Mouse (Mus musculus): ENCODE data around the gene Nfe2l2. TPM values are rescaled to one million over a fixed set of nuclear protein-coding genes. Genes with fewer than 3 reads are reported as not detected.

Gene Nfe2l2
- polyA plus RNA-seq, 1 experiment from 2014 or later = 73.9 TPM

GRCm38 (mm10) chr2:75713083-75713482 is 8.6 kb upstream of the Nfe2l2 start:
- Histone ChIP-seq H3K4me3 (ENCODE audit: low read depth, low read length) (no peak overlapping the region), H3K9me3 (ENCODE audit: low read depth, low read length) (no peaks in the 10 kb centered on the region; the same call in 1 of the 2 replicates), H3K27me3 (ENCODE audit: insufficient read depth, low read length) (no peaks in the 10 kb centered on the region), H3K27ac (ENCODE audit: low read depth) (no peak overlapping the region), H3K36me3 (ENCODE audit: insufficient read depth) (no peaks in the 10 kb centered on the region), H3K9ac (no peak overlapping the region), H3K4me2 (no peak overlapping the region), H3K4me1 (ENCODE audit: insufficient read depth) (0 out of 2 replicates have a peak, but pooled peaks cover 7% of the 10 kb centered on the region)
- 86% methylated on average over 3 of the region's 3 CpGs for WGBS
- ATAC-seq (ENCODE audit: insufficient read depth) (no peak), DNase-seq (no peak)
- no peak; the same call in 1 of the 2 replicates for TF ChIP-seq CTCF (IDR thresholded peaks at IDR 0.05; ENCODE audit: low read depth)

- ATAC-seq (ENCODE audit: insufficient read depth) (no peak), DNase-seq (no peak)
- 15% methylated on average over 1 of the region's 1 CpGs for WGBS
- Histone ChIP-seq H3K4me2 (no peak overlapping the region), H3K27ac (ENCODE audit: low read depth) (no peak overlapping the region), H3K9me3 (ENCODE audit: low read depth, low read length) (no peaks in the 10 kb centered on the region; the same call in 1 of the 2 replicates), H3K9ac (no peak overlapping the region), H3K36me3 (ENCODE audit: insufficient read depth) (no peaks in the 10 kb centered on the region), H3K4me1 (ENCODE audit: insufficient read depth) (peaks cover 2% of the 10 kb centered on the region; the same call in 1 of the 2 replicates), H3K27me3 (ENCODE audit: insufficient read depth, low read length) (no peaks in the 10 kb centered on the region), H3K4me3 (ENCODE audit: low read depth, low read length) (no peak overlapping the region)
- no peak for TF ChIP-seq CTCF (IDR thresholded peaks at IDR 0.05; ENCODE audit: low read depth)
Observed at GRCm38 (mm10) chr2:75707420-75707819, 3.0 kb upstream of the Nfe2l2 start.

GRCm38 (mm10) chr2:75706435-75706834 is 2.0 kb upstream of the Nfe2l2 start:
- DNase-seq (no peak), ATAC-seq (ENCODE audit: insufficient read depth) (no peak)
- no peak overlapping the region for H3K4me3 ChIP-seq (ENCODE audit: low read depth, low read length)
- H3K36me3 ChIP-seq (ENCODE audit: insufficient read depth) = no peaks in the 10 kb centered on the region
- no peak for TF ChIP-seq CTCF (IDR thresholded peaks at IDR 0.05; ENCODE audit: low read depth)
- no peaks in the 10 kb centered on the region; the same call in 1 of the 2 replicates for H3K9me3 ChIP-seq (ENCODE audit: low read depth, low read length)
- no peaks in the 10 kb centered on the region for H3K27me3 ChIP-seq (ENCODE audit: insufficient read depth, low read length)
- peak overlapping the region; percentile 21; the same call in 1 of the 2 replicates for H3K27ac ChIP-seq (ENCODE audit: low read depth)
- H3K9ac ChIP-seq = no peak overlapping the region
- WGBS = 54% methylated on average over 5 of the region's 5 CpGs
- peak overlapping the region; percentile 8; the same call in 1 of the 2 replicates for H3K4me2 ChIP-seq
- H3K4me1 ChIP-seq (ENCODE audit: insufficient read depth) = peaks cover 8% of the 10 kb centered on the region

GRCm38 (mm10) chr2:75705162-75705752 is 816 bp upstream of the Nfe2l2 start:
- Histone ChIP-seq H3K27ac (ENCODE audit: low read depth) (peak overlapping the region; percentile 99), H3K4me2 (peak overlapping the region; percentile 84), H3K4me3 (ENCODE audit: low read depth, low read length) (peak overlapping the region; percentile 83), H3K9me3 (ENCODE audit: low read depth, low read length) (no peaks in the 10 kb centered on the region; the same call in 1 of the 2 replicates), H3K4me1 (ENCODE audit: insufficient read depth) (peaks cover 14% of the 10 kb centered on the region), H3K36me3 (ENCODE audit: insufficient read depth) (no peaks in the 10 kb centered on the region), H3K9ac (peak overlapping the region; percentile 89), H3K27me3 (ENCODE audit: insufficient read depth, low read length) (no peaks in the 10 kb centered on the region)
- peak; percentile 18; the same call in 1 of the 2 replicates for TF ChIP-seq CTCF (IDR thresholded peaks at IDR 0.05; ENCODE audit: low read depth)
- DNase-seq (peak; percentile 70), ATAC-seq (ENCODE audit: insufficient read depth) (no peak; the same call in 1 of the 2 replicates)
- 10% methylated on average over 19 of the region's 19 CpGs for WGBS

- peak overlapping the region; percentile 84 for H3K4me2 ChIP-seq
- no peak for TF ChIP-seq CTCF (IDR thresholded peaks at IDR 0.05; ENCODE audit: low read depth)
- DNase-seq (peak; percentile 98), ATAC-seq (ENCODE audit: insufficient read depth) (peak; percentile 74)
- H3K4me3 ChIP-seq (ENCODE audit: low read depth, low read length) = peak overlapping the region; percentile 83
- peaks cover 4% of the 10 kb centered on the region; the same call in 1 of the 2 replicates for H3K36me3 ChIP-seq (ENCODE audit: insufficient read depth)
- WGBS = under 1% methylated on average over 60 of the region's 62 CpGs
- no peaks in the 10 kb centered on the region for H3K27me3 ChIP-seq (ENCODE audit: insufficient read depth, low read length)
- H3K9me3 ChIP-seq (ENCODE audit: low read depth, low read length) = no peaks in the 10 kb centered on the region
- H3K9ac ChIP-seq = peak overlapping the region; percentile 89
- H3K27ac ChIP-seq (ENCODE audit: low read depth) = peak overlapping the region; percentile 99
- peaks cover 14% of the 10 kb centered on the region for H3K4me1 ChIP-seq (ENCODE audit: insufficient read depth)
Observed at GRCm38 (mm10) chr2:75703375-75704181, 863 bp downstream of the Nfe2l2 start.

- peak overlapping the region; percentile 84 for H3K4me2 ChIP-seq
- peaks cover 4% of the 10 kb centered on the region; the same call in 1 of the 2 replicates for H3K36me3 ChIP-seq (ENCODE audit: insufficient read depth)
- peak overlapping the region; percentile 83 for H3K4me3 ChIP-seq (ENCODE audit: low read depth, low read length)
- no peak for TF ChIP-seq CTCF (IDR thresholded peaks at IDR 0.05; ENCODE audit: low read depth)
- ATAC-seq (ENCODE audit: insufficient read depth) (no peak), DNase-seq (peak; percentile 53)
- H3K4me1 ChIP-seq (ENCODE audit: insufficient read depth) = peaks cover 14% of the 10 kb centered on the region
- WGBS = 8% methylated on average over 5 of the region's 5 CpGs
- peak overlapping the region; percentile 89 for H3K9ac ChIP-seq
- H3K9me3 ChIP-seq (ENCODE audit: low read depth, low read length) = no peaks in the 10 kb centered on the region
- H3K27ac ChIP-seq (ENCODE audit: low read depth) = peak overlapping the region; percentile 99
- H3K27me3 ChIP-seq (ENCODE audit: insufficient read depth, low read length) = no peaks in the 10 kb centered on the region
Observed at GRCm38 (mm10) chr2:75702588-75702976, 1.9 kb downstream of the Nfe2l2 start.

Measured in lung, embryonic 14.5 days (tissue).